Mouse (Mus musculus) erythroblast, embryonic 14.5 days (primary cell): ENCODE data around the gene Fancc.

Experiments
- GATA1 ChIP-seq: IDR thresholded peaks from 2 replicates; pipeline ENCODE4 v1.6.1; 2012; ENCODE audit warnings: low read length, inconsistent platforms, mixed read lengths
- TAL1 ChIP-seq: IDR thresholded peaks from 3 replicates; pipeline ENCODE4 v1.6.1; 2012; ENCODE audit warnings: low read length, inconsistent platforms, mixed read lengths

DNA sequence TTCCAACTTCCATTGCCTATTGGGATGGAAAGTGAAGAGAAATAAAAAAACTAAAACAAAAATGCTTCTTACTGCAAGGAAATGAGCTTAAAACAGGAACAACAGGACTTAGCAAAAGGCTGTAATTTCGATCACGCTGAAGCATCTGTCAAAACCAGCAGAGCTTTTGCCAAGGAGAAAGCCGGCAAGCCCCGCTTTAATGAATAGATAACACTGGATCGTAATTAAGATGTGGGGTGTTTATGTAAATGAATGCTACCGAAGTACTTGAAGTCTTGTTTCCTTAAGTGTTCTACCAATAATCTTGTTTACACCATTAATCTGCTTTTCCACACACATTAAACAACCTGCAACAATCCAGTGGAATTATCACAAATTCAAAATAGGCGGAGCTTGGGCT is 48.2 kb upstream of the Fancc start:
- TF ChIP-seq GATA1, result no peak
- no peak for TF ChIP-seq TAL1
